Mouse (Mus musculus): Measurements from ENCODE around the gene Pitpnb.

Pitpnb gene

GRCm38 (mm10) chr5:111330417-111331098 is at the start of gene Pitpnb:
TSS of gene Pitpnb (plus strand) at chr5:111330763.
- peak; percentile 99 for DNase-seq

GRCm38 (mm10) chr5:111284420-111285175 is 46.0 kb upstream of the Pitpnb start:
- DNase-seq, result no peak

GRCm38 (mm10) chr5:111287571-111287970 is 43.0 kb upstream of the Pitpnb start:
- no peak for DNase-seq

- no peak for DNase-seq
Observed at GRCm38 (mm10) chr5:111288486-111288885, 42.1 kb upstream of the Pitpnb start.

- peak; percentile 39 for DNase-seq
Observed at GRCm38 (mm10) chr5:111290071-111290470, 40.5 kb upstream of the Pitpnb start.

- peak; percentile 83 for DNase-seq
Observed at GRCm38 (mm10) chr5:111291639-111292038, 38.9 kb upstream of the Pitpnb start.

GRCm38 (mm10) chr5:111297801-111298200 is 32.8 kb upstream of the Pitpnb start:
- DNase-seq, result no peak

- DNase-seq, result no peak
Observed at GRCm38 (mm10) chr5:111298706-111299105, 31.9 kb upstream of the Pitpnb start.

GRCm38 (mm10) chr5:111300776-111301175 is 29.8 kb upstream of the Pitpnb start:
- no peak for DNase-seq

GRCm38 (mm10) chr5:111301736-111302135 is 28.8 kb upstream of the Pitpnb start:
- no peak for DNase-seq

- no peak for DNase-seq
Observed at GRCm38 (mm10) chr5:111304730-111305129, 25.8 kb upstream of the Pitpnb start.

GRCm38 (mm10) chr5:111310185-111310584 is 20.4 kb upstream of the Pitpnb start:
- DNase-seq, result no peak

GRCm38 (mm10) chr5:111313833-111314232 is 16.7 kb upstream of the Pitpnb start:
- no peak for DNase-seq

- no peak for DNase-seq
Observed at GRCm38 (mm10) chr5:111315061-111315460, 15.5 kb upstream of the Pitpnb start.

- DNase-seq, result no peak
Observed at GRCm38 (mm10) chr5:111317526-111317925, 13.0 kb upstream of the Pitpnb start.

GRCm38 (mm10) chr5:111318946-111319345 is 11.6 kb upstream of the Pitpnb start:
- DNase-seq, result no peak

GRCm38 (mm10) chr5:111325813-111326212 is 4.8 kb upstream of the Pitpnb start:
- no peak for DNase-seq

- DNase-seq, result no peak
Observed at GRCm38 (mm10) chr5:111327420-111327819, 3.1 kb upstream of the Pitpnb start.

GRCm38 (mm10) chr5:111329782-111330416 is 664 bp upstream of the Pitpnb start:
- DNase-seq, result no peak

- DNase-seq, result no peak
Observed at GRCm38 (mm10) chr5:111331099-111331435, 504 bp downstream of the Pitpnb start.

- DNase-seq, result no peak
Observed at GRCm38 (mm10) chr5:111335939-111336691, 5.6 kb downstream of the Pitpnb start.

GRCm38 (mm10) chr5:111341609-111342008 is 11.0 kb downstream of the Pitpnb start:
- no peak for DNase-seq

GRCm38 (mm10) chr5:111344721-111345400 is 14.3 kb downstream of the Pitpnb start:
- no peak for DNase-seq

Data from right cerebral cortex, adult 18-20 months (tissue).